Mouse (Mus musculus): ENCODE measurements around the gene Skp1a. TPM values are rescaled to one million over a fixed set of nuclear protein-coding genes. Genes with fewer than 3 reads are reported as not detected.

Gene Skp1a
- polyA plus RNA-seq, 1 experiment from 2014 or later: 277 TPM

GRCm38 (mm10) chr11:52257376-52257775 lies 25.6 kb downstream of the Skp1a start:
- peak; percentile 69 for ATAC-seq (ENCODE audit: insufficient read depth)
- Histone ChIP-seq H3K27me3 (no peaks in the 10 kb centered on the region), H3K9me3 (replicated peaks) (no peaks in the 10 kb centered on the region), H3K9ac (no peak overlapping the region), H3K36me3 (replicated peaks) (no peaks in the 10 kb centered on the region), H3K4me1 (replicated peaks) (peaks cover 5% of the 10 kb centered on the region), H3K4me3 (replicated peaks) (no peak overlapping the region), H3K4me2 (no peak overlapping the region), H3K27ac (replicated peaks) (no peak overlapping the region)
- 54% methylated on average over 3 of the region's 3 CpGs for WGBS (ENCODE audit: insufficient replicate concordance)

GRCm38 (mm10) chr11:52258711-52259110 lies 26.9 kb downstream of the Skp1a start:
- H3K4me2 ChIP-seq: no peak overlapping the region
- H3K9ac ChIP-seq: no peak overlapping the region
- no peak overlapping the region for H3K4me3 ChIP-seq (replicated peaks)
- no peaks in the 10 kb centered on the region for H3K9me3 ChIP-seq (replicated peaks)
- peaks cover 5% of the 10 kb centered on the region for H3K4me1 ChIP-seq (replicated peaks)
- no peaks in the 10 kb centered on the region for H3K27me3 ChIP-seq
- no peak for ATAC-seq (ENCODE audit: insufficient read depth)
- no peak overlapping the region for H3K27ac ChIP-seq (replicated peaks)
- no peaks in the 10 kb centered on the region for H3K36me3 ChIP-seq (replicated peaks)
- WGBS (ENCODE audit: insufficient replicate concordance): 38% methylated on average over 5 of the region's 5 CpGs

- Histone ChIP-seq H3K9me3 (replicated peaks) (no peaks in the 10 kb centered on the region), H3K9ac (no peak overlapping the region), H3K27me3 (no peaks in the 10 kb centered on the region), H3K4me2 (no peak overlapping the region), H3K4me1 (replicated peaks) (peaks cover 8% of the 10 kb centered on the region), H3K36me3 (replicated peaks) (no peaks in the 10 kb centered on the region), H3K4me3 (replicated peaks) (no peak overlapping the region), H3K27ac (replicated peaks) (no peak overlapping the region)
- no peak for ATAC-seq (ENCODE audit: insufficient read depth)
- 62% methylated on average over 4 of the region's 4 CpGs for WGBS (ENCODE audit: insufficient replicate concordance)
Observed at GRCm38 (mm10) chr11:52260878-52261277, 29.1 kb downstream of the Skp1a start.

DNA sequence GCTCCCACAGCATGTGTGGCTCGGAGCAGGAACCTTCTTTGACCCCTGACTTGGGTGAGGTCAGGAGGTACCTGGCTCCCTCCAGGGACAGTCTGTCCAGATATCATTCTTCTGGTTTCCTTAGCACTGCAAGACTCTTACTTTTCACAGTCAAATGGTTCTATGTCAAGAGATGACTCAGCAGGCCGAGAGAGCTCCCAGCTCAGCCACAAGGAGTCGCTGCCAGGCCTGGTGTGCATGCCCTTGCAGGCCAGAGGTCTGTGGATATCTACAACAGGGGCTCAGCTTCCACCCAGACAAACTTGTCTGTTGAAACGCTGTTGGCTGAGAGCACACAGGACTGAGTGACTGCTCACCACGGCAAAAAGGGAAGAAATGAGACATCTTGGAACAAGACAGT lies 30.1 kb downstream of the Skp1a start:
- Histone ChIP-seq H3K9ac (no peak overlapping the region), H3K27ac (replicated peaks) (no peak overlapping the region), H3K4me3 (replicated peaks) (no peak overlapping the region), H3K9me3 (replicated peaks) (no peaks in the 10 kb centered on the region), H3K36me3 (replicated peaks) (no peaks in the 10 kb centered on the region), H3K4me2 (no peak overlapping the region), H3K27me3 (no peaks in the 10 kb centered on the region), H3K4me1 (replicated peaks) (peaks cover 4% of the 10 kb centered on the region; the same call in 1 of the 2 replicates)
- WGBS (ENCODE audit: insufficient replicate concordance): 23% methylated on average over 5 of the region's 5 CpGs
- no peak for ATAC-seq (ENCODE audit: insufficient read depth)

- H3K4me3 ChIP-seq (replicated peaks): no peak overlapping the region
- H3K4me2 ChIP-seq: no peak overlapping the region
- no peaks in the 10 kb centered on the region for H3K27me3 ChIP-seq
- H3K36me3 ChIP-seq (replicated peaks): no peaks in the 10 kb centered on the region
- WGBS (ENCODE audit: insufficient replicate concordance): 72% methylated on average over 11 of the region's 11 CpGs
- ATAC-seq (ENCODE audit: insufficient read depth): no peak
- no peak overlapping the region for H3K9ac ChIP-seq
- no peaks in the 10 kb centered on the region for H3K9me3 ChIP-seq (replicated peaks)
- H3K4me1 ChIP-seq (replicated peaks): peaks cover 3% of the 10 kb centered on the region; the same call in 1 of the 2 replicates
- no peak overlapping the region for H3K27ac ChIP-seq (replicated peaks)
Observed at GRCm38 (mm10) chr11:52262338-52262737, 30.5 kb downstream of the Skp1a start.

GRCm38 (mm10) chr11:52264871-52265270 lies 33.1 kb downstream of the Skp1a start:
- 38% methylated on average over 7 of the region's 7 CpGs for WGBS (ENCODE audit: insufficient replicate concordance)
- no peak for ATAC-seq (ENCODE audit: insufficient read depth)
- Histone ChIP-seq H3K4me2 (no peak overlapping the region), H3K27me3 (no peaks in the 10 kb centered on the region), H3K36me3 (replicated peaks) (no peaks in the 10 kb centered on the region), H3K4me1 (replicated peaks) (peaks cover 10% of the 10 kb centered on the region; the same call in 1 of the 2 replicates), H3K9me3 (replicated peaks) (no peaks in the 10 kb centered on the region), H3K9ac (no peak overlapping the region), H3K27ac (replicated peaks) (no peak overlapping the region), H3K4me3 (replicated peaks) (no peak overlapping the region)

DNA sequence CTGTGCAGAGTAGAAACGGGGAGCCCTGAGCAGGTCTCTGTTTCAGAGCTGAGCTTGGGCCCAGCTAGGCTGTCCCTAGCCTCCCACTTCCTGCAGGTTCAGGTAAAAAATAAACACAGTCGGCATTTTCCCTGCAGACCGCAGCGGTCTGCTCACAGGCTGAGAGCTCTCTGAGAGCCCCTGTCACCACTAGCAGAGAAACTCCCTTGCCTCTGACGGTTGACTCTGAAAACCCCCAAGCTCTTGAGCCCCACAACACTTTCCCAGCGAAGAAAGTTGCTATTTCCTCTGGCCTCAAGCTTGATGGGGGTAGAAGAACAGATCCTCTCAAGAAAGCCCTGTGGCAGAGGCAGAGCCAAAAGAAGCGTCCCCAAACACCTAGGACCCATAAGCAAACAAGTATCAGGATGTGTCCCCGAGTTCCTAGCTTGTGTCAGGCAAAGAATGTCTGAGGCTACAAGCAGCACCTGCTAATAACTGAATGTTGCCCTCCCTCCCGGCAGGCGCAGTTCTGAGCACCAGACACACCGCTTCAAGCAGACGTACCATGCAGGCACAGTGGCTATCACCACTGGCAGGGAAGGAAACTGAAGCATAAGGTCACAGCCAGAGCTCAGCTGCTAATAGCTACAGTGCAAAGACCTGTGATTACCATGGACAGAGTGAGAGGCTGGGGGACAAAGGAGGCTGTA lies 34.0 kb downstream of the Skp1a start:
- Histone ChIP-seq H3K4me1 (replicated peaks) (peaks cover 10% of the 10 kb centered on the region; the same call in 1 of the 2 replicates), H3K27me3 (no peaks in the 10 kb centered on the region), H3K4me2 (no peak overlapping the region), H3K4me3 (replicated peaks) (no peak overlapping the region), H3K9ac (no peak overlapping the region), H3K27ac (replicated peaks) (no peak overlapping the region), H3K36me3 (replicated peaks) (no peaks in the 10 kb centered on the region), H3K9me3 (replicated peaks) (no peaks in the 10 kb centered on the region)
- ATAC-seq (ENCODE audit: insufficient read depth): no peak
- WGBS (ENCODE audit: insufficient replicate concordance): 32% methylated on average over 12 of the region's 12 CpGs

GRCm38 (mm10) chr11:52267271-52267670 lies 35.5 kb downstream of the Skp1a start:
- H3K4me2 ChIP-seq: no peak overlapping the region
- H3K36me3 ChIP-seq (replicated peaks): no peaks in the 10 kb centered on the region
- no peak for ATAC-seq (ENCODE audit: insufficient read depth)
- no peak overlapping the region for H3K4me3 ChIP-seq (replicated peaks)
- H3K27ac ChIP-seq (replicated peaks): no peak overlapping the region
- no peaks in the 10 kb centered on the region for H3K9me3 ChIP-seq (replicated peaks)
- no peaks in the 10 kb centered on the region for H3K27me3 ChIP-seq
- H3K4me1 ChIP-seq (replicated peaks): peaks cover 10% of the 10 kb centered on the region; the same call in 1 of the 2 replicates
- 60% methylated on average over 5 of the region's 5 CpGs for WGBS (ENCODE audit: insufficient replicate concordance)
- no peak overlapping the region for H3K9ac ChIP-seq

DNA sequence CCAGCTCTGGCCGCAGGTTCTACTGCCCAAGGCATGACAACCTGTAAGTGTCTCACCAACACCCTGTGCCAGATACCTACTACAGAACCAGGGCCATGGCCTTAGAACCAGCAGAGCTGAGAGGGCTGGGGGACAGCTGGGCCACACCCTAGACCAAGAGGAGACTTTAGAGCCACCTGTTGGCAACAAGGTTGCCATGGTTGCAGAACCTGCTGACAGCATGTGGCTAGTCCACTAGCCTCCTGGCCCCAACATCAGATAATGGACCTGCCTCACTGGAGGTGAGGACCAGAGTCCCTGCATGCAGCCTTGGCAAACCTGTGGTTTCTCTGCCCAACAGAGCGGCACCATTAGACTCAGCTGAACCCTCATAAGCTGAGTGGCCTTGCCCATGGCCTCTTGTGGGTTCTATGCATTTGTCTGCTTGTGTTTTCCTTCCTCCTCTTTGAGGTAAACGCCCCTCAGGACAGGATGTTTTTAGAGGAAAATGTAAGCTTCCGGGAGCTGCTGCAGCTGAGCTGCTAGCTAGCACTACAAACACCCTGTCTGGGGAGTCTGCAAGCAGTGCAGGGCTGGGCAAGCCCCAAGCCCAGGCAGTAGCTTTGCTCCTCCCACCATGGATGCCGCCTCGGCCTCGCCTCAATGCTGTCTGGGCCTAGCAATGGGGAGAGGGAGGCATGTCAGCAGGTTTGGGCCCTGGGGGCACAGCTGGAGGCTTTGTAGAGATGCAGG lies 36.5 kb downstream of the Skp1a start:
- H3K27me3 ChIP-seq: no peaks in the 10 kb centered on the region
- no peak overlapping the region for H3K4me3 ChIP-seq (replicated peaks)
- no peak overlapping the region for H3K27ac ChIP-seq (replicated peaks)
- H3K4me1 ChIP-seq (replicated peaks): peaks cover 10% of the 10 kb centered on the region; the same call in 1 of the 2 replicates
- WGBS (ENCODE audit: insufficient replicate concordance): 34% methylated on average over 7 of the region's 7 CpGs
- no peaks in the 10 kb centered on the region for H3K9me3 ChIP-seq (replicated peaks)
- no peaks in the 10 kb centered on the region for H3K36me3 ChIP-seq (replicated peaks)
- H3K9ac ChIP-seq: no peak overlapping the region
- no peak; the same call in 1 of the 2 replicates for ATAC-seq (ENCODE audit: insufficient read depth)
- H3K4me2 ChIP-seq: no peak overlapping the region

GRCm38 (mm10) chr11:52269841-52270240 lies 38.0 kb downstream of the Skp1a start:
- Histone ChIP-seq H3K27ac (replicated peaks) (no peak overlapping the region), H3K4me3 (replicated peaks) (no peak overlapping the region), H3K9ac (no peak overlapping the region), H3K9me3 (replicated peaks) (no peaks in the 10 kb centered on the region), H3K4me1 (replicated peaks) (peaks cover 9% of the 10 kb centered on the region; the same call in 1 of the 2 replicates), H3K27me3 (no peaks in the 10 kb centered on the region), H3K4me2 (no peak overlapping the region), H3K36me3 (replicated peaks) (no peaks in the 10 kb centered on the region)
- 72% methylated on average over 6 of the region's 6 CpGs for WGBS (ENCODE audit: insufficient replicate concordance)
- ATAC-seq (ENCODE audit: insufficient read depth): no peak

GRCm38 (mm10) chr11:52271765-52272495 lies 40.1 kb downstream of the Skp1a start:
- Histone ChIP-seq H3K27me3 (no peaks in the 10 kb centered on the region), H3K9ac (no peak overlapping the region), H3K36me3 (replicated peaks) (no peaks in the 10 kb centered on the region), H3K4me1 (replicated peaks) (0 out of 2 replicates have a peak, but pooled peaks cover 7% of the 10 kb centered on the region), H3K4me2 (no peak overlapping the region), H3K9me3 (replicated peaks) (no peaks in the 10 kb centered on the region), H3K27ac (replicated peaks) (no peak overlapping the region), H3K4me3 (replicated peaks) (no peak overlapping the region)
- WGBS (ENCODE audit: insufficient replicate concordance): 70% methylated on average over 8 of the region's 8 CpGs
- ATAC-seq (ENCODE audit: insufficient read depth): no peak

Measured in liver, embryonic 15.5 days (tissue).